Mouse (Mus musculus) forebrain, embryonic 16.5 days (tissue): ENCODE measurements at regions not wholly inside any gene's neighbourhood (a gene's known extent, or its start where the extent isn't known, plus 50 kb on each side); places are given as distances from the start of the nearest gene placed in this dataset.

Experiments
- ATAC-seq: fragments of 200-750 bp; cut with Nextera tagmentation; 2 replicates; pipeline ENCODE4 v1.8.0; 2017; ENCODE audit warnings: mild to moderate bottlenecking, moderate library complexity
- H3K27ac ChIP-seq: fragments of 300-500 bp; sonication (generic); 2 replicates; pipeline ENCODE4 v1.5.1; 2014; ENCODE audit warnings: low read length, control low read depth
- H3K27me3 ChIP-seq: fragments of 300-500 bp; sonication (generic); replicated peaks from 2 replicates; pipeline ENCODE4 v1.6.1; 2014; ENCODE audit warnings: low read length; ENCODE audit not compliant: control insufficient read depth, insufficient read depth
- H3K36me3 ChIP-seq: fragments of 300-500 bp; sonication (generic); 2 replicates; pipeline ENCODE4 v1.6.1; 2014; ENCODE audit not compliant: control insufficient read depth, insufficient read depth
- H3K4me1 ChIP-seq: fragments of 300-500 bp; sonication (generic); replicated peaks from 2 replicates; pipeline ENCODE4 v1.6.1; 2014; ENCODE audit warnings: low read length; ENCODE audit not compliant: control insufficient read depth, insufficient read depth
- H3K4me2 ChIP-seq: fragments of 300-500 bp; sonication (generic); 2 replicates; pipeline ENCODE4 v1.6.1; 2014; ENCODE audit warnings: mild to moderate bottlenecking, low read length, control low read depth
- H3K4me3 ChIP-seq: fragments of 300-500 bp; sonication (generic); replicated peaks from 2 replicates; pipeline ENCODE4 v1.5.1; 2014; ENCODE audit warnings: mild to moderate bottlenecking, low read length, control low read depth
- H3K9ac ChIP-seq: fragments of 300-500 bp; sonication (generic); replicated peaks from 2 replicates; pipeline ENCODE4 v1.6.1; 2014; ENCODE audit warnings: low read depth, low read length, control low read depth
- H3K9me3 ChIP-seq: fragments of 300-500 bp; sonication (generic); 2 replicates; pipeline ENCODE4 v1.6.1; 2016; ENCODE audit warnings: low read length; ENCODE audit not compliant: control insufficient read depth
- WGBS: fragments of 180-500 bp; shearing (Covaris S2); extraction: QIAGEN DNeasy Blood & Tissue Kit; methylation state at CpG from one replicate; pipeline ENCODE4 v1.1.7; 2014; 5-methylcytosine and 5-hydroxymethylcytosine counted together

DNA sequence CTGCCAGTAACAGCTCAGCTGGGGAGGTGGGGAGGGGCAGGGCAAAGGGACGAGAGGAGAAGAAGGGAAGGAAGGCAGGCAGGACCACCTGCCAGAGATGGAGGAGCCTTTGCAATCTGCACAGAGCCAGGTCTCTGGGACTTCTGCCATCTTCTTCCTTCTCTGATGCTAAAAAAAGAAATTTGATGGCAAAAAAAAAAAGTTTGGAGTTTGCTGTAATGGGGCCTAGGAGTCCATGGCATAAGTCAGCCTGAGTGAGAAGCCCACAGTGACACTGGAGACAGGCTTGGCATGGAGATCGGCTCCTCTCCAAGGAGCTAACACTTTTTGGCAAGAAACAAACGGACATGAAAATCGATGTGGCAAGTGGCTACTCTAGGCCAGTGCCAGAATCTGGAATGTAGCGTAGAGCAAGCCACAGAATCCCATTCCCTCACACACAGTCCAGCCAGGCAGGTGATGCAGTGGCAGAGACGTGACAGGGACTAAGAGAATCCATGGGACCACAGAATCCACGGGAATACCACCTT lies 76.7 kb upstream of the Tspan2 start:
- ATAC-seq, result no peak
- Histone ChIP-seq H3K36me3 (no peaks in the 10 kb centered on the region), H3K27me3 (no peaks in the 10 kb centered on the region), H3K27ac (no peak overlapping the region), H3K9me3 (no peaks in the 10 kb centered on the region), H3K9ac (no peak overlapping the region), H3K4me2 (no peak overlapping the region), H3K4me3 (no peak overlapping the region), H3K4me1 (no peaks in the 10 kb centered on the region)
- WGBS, result 77% methylated on average over 7 of the region's 7 CpGs

DNA sequence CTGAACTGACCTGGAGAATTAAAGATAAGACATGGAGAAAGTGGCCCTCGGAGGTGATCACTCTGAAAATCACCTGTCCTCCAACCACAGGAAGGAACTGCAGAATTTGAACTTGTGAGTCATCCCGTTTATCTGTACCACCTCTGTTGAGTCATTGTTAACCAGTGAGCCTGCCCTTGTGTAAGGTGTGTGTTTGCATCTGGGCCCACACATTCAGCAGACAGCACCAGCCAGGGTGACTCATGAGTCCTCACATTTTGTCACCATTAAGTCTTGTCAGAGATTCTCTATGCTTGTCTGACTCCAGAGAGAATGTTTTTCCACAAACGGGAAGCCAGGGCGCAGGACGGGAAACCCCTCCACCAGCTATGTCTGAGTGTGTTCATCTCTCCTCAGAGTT lies 75.0 kb upstream of the Tspan2 start:
- Histone ChIP-seq H3K4me2 (no peak overlapping the region), H3K9me3 (no peaks in the 10 kb centered on the region), H3K4me1 (no peaks in the 10 kb centered on the region), H3K27ac (no peak overlapping the region), H3K36me3 (no peaks in the 10 kb centered on the region), H3K9ac (no peak overlapping the region), H3K4me3 (no peak overlapping the region), H3K27me3 (no peaks in the 10 kb centered on the region)
- ATAC-seq, result no peak
- 92% methylated on average over 5 of the region's 5 CpGs for WGBS

DNA sequence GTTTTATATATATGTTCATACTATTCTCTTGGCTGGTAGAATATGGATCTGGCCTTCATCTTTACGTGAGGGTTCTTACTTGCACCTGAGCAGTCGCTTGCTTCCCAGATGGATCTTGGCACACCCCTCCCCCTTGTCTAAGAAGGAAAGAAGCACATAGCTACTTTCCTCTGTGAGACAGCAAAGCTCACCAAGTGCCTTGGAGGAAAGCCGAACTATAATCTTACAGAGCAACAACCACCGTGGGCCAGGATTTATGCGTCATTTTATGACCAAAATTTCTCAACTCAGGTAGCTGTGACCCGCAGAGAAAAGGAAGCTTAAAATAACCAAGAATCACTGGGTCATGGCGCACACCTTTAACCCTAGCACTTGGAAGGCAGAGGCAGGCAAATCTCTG lies 73.0 kb upstream of the Tspan2 start:
- no peaks in the 10 kb centered on the region for H3K9me3 ChIP-seq
- no peak overlapping the region for H3K4me2 ChIP-seq
- H3K36me3 ChIP-seq, result no peaks in the 10 kb centered on the region
- no peak overlapping the region for H3K27ac ChIP-seq
- no peak overlapping the region for H3K4me3 ChIP-seq
- ATAC-seq, result no peak
- no peaks in the 10 kb centered on the region for H3K27me3 ChIP-seq
- H3K9ac ChIP-seq, result no peak overlapping the region
- no peaks in the 10 kb centered on the region for H3K4me1 ChIP-seq
- WGBS, result 91% methylated on average over 7 of the region's 7 CpGs

DNA sequence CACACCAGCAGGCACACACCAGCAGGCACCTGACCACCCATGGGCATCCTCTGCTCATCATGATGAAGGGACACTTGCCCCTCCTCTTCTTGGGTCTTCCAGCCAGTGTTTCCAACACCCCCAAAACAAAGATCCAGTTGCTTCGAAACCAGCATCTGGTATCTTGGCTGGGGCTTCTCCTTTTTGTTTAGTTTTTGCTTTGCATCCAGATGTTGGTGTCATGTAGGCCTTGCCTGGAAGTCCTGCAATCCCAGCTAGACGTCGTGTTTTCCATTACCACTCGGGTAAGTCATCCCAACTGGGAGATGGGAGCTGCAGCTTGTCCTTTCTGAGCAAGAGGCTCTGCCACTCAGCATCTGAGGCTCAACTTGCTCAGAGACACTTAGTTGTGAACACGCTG lies 70.6 kb upstream of the Tspan2 start:
- Histone ChIP-seq H3K4me2 (no peak overlapping the region), H3K27me3 (no peaks in the 10 kb centered on the region), H3K9ac (no peak overlapping the region), H3K4me1 (no peaks in the 10 kb centered on the region), H3K27ac (no peak overlapping the region), H3K9me3 (no peaks in the 10 kb centered on the region), H3K4me3 (no peak overlapping the region), H3K36me3 (no peaks in the 10 kb centered on the region)
- 93% methylated on average over 5 of the region's 5 CpGs for WGBS
- no peak for ATAC-seq

DNA sequence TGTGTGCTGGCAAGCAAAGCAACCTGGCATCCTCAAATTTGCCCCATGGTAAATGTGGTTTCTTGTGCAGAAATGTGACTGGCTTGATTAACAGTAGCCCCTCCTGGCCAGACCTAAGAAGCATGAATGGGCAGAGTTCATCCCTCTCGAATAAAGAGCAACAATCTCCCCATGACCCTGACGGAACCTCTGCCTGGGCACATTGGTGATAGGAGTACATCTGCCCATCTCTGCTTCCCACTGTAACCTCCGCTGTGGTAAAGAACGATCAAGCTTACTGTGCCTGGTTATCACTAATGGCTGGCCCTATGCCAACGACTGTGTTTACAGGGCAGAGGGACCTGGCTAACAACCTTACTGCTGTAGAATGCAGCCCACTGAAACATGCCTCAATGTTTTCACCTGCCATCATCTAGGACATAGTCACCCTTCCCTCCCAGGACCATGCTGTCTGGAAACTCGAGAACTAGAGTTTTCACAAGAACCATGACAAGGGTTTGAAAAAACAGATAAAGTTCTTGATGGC lies 69.6 kb upstream of the Tspan2 start:
- no peaks in the 10 kb centered on the region for H3K9me3 ChIP-seq
- no peaks in the 10 kb centered on the region for H3K36me3 ChIP-seq
- no peaks in the 10 kb centered on the region for H3K4me1 ChIP-seq
- H3K27me3 ChIP-seq, result no peaks in the 10 kb centered on the region
- no peak overlapping the region for H3K9ac ChIP-seq
- no peak overlapping the region for H3K27ac ChIP-seq
- 78% methylated on average over 6 of the region's 6 CpGs for WGBS
- no peak overlapping the region for H3K4me2 ChIP-seq
- no peak overlapping the region for H3K4me3 ChIP-seq
- ATAC-seq, result no peak

DNA sequence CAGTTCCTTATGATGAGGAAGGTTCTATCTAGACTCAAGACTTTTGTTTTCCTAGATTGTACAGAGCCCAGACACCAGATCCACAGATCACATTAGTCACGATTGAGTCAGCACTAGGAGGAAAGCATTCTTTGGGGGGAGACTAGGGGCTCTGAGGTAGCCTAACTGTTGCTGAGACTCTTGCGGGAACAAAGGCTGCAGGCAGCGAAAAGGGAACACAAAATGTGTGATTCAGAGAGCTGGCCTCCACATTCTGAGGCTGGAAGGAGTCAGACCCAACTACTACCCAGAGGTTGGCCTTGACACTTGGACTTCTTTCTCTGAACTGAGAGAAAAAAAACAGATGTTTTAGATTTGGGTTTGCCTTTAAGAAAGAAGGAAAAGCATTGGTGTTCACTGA lies 66.5 kb upstream of the Tspan2 start:
- ATAC-seq, result no peak
- Histone ChIP-seq H3K27ac (no peak overlapping the region), H3K27me3 (no peaks in the 10 kb centered on the region), H3K4me3 (no peak overlapping the region), H3K36me3 (no peaks in the 10 kb centered on the region), H3K9ac (no peak overlapping the region), H3K9me3 (no peaks in the 10 kb centered on the region), H3K4me2 (no peak overlapping the region), H3K4me1 (no peaks in the 10 kb centered on the region)
- 89% methylated on average over 3 of the region's 3 CpGs for WGBS

DNA sequence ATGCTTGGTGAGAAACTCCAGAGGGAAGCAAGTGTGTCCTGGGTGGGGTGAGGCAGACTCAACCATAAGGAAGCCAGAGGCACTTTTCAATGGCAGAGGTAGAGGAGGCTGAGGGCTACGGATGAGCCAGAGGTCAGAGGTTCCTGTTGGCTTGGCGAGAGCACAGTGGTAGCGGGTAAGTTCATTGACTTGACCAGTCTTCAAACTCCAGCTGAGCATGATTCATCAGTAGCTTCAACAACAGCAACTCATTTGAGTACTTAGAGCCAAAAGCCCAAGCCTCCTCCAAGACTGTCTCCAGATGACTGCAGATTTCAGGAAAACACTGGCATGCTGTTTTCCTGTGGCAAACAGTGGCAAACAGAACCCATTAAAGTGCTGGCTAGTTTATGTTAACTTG lies 65.8 kb upstream of the Tspan2 start:
- Histone ChIP-seq H3K36me3 (no peaks in the 10 kb centered on the region), H3K27ac (no peak overlapping the region), H3K4me3 (no peak overlapping the region), H3K9ac (no peak overlapping the region), H3K9me3 (no peaks in the 10 kb centered on the region), H3K4me2 (no peak overlapping the region), H3K4me1 (no peaks in the 10 kb centered on the region), H3K27me3 (no peaks in the 10 kb centered on the region)
- no peak for ATAC-seq
- 89% methylated on average over 3 of the region's 3 CpGs for WGBS

DNA sequence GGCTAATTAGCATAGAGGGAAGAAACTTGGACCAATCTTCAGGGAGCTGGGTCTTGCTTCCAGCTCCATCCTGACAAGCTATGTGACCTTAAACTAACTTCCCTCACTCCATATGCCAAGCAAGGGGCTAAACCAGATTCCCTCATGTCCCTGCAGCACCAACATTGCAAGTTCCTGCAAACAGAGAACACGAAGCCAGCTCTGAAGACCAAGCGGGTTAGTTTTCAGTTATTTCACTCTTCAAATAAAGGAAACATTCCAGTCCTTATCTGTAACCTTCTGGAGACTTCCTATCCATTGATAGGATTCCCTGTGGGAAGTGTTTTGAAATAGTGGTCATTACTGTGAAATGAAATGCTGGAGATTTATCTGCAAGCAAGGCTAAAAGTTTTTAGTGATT lies 64.4 kb upstream of the Tspan2 start:
- H3K36me3 ChIP-seq, result no peaks in the 10 kb centered on the region
- 90% methylated on average over 2 of the region's 2 CpGs for WGBS
- no peak overlapping the region for H3K4me2 ChIP-seq
- no peak for ATAC-seq
- H3K27ac ChIP-seq, result no peak overlapping the region
- no peaks in the 10 kb centered on the region for H3K4me1 ChIP-seq
- no peaks in the 10 kb centered on the region for H3K27me3 ChIP-seq
- no peak overlapping the region for H3K9ac ChIP-seq
- no peak overlapping the region for H3K4me3 ChIP-seq
- H3K9me3 ChIP-seq, result no peaks in the 10 kb centered on the region

DNA sequence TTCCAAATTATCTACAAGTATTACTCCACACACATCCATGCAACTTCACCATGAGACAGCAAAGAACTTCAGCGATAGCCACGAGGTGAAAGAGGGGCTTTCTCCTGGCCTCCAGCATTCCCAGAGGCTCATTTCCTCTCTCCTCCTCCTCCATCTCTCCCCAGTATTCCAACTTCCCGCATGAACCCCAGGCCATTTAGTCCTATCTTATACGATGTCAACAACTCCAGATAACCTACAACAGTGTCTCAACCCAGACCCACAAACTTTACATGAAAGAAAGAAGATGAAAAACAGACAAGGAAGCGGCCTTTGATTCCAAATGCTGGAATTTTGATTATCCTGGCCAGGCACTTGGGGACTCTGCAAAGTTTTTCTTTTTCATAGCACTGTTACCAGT lies 63.8 kb upstream of the Tspan2 start:
- Histone ChIP-seq H3K9ac (no peak overlapping the region), H3K4me2 (no peak overlapping the region), H3K4me3 (no peak overlapping the region), H3K36me3 (no peaks in the 10 kb centered on the region), H3K4me1 (no peaks in the 10 kb centered on the region), H3K9me3 (no peaks in the 10 kb centered on the region), H3K27me3 (no peaks in the 10 kb centered on the region), H3K27ac (no peak overlapping the region)
- ATAC-seq, result no peak
- 91% methylated on average over 5 of the region's 5 CpGs for WGBS

DNA sequence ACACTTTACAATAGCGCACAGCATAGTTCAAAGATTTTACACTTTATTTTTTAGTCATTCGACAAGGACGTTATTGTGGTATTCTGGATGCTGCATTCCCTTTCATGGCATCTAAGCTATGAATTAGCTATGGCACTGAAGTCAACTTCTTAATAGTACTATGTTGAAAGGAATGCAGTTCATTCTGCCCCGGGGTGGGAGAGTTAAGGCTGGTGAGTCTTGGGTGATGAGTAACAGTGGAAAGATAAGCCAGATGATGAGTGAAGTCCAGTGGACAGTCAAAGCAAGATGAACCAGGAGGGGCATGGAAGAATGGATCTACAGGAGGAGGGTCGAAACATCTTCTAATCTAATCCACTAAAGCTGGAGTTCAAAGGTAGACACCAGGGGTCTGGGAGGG lies 63.4 kb upstream of the Tspan2 start:
- Histone ChIP-seq H3K4me1 (no peaks in the 10 kb centered on the region), H3K27me3 (no peaks in the 10 kb centered on the region), H3K4me3 (no peak overlapping the region), H3K9me3 (no peaks in the 10 kb centered on the region), H3K9ac (no peak overlapping the region), H3K4me2 (no peak overlapping the region), H3K27ac (no peak overlapping the region), H3K36me3 (no peaks in the 10 kb centered on the region)
- no peak for ATAC-seq
- WGBS, result 86% methylated on average over 5 of the region's 5 CpGs
